Mouse (Mus musculus): ENCODE data around the gene 1700034J05Rik. TPM values are rescaled to one million over a fixed set of nuclear protein-coding genes. Genes with fewer than 3 reads are reported as not detected.

Gene 1700034J05Rik
- polyA plus RNA-seq, 1 experiment, result not detected

DNA sequence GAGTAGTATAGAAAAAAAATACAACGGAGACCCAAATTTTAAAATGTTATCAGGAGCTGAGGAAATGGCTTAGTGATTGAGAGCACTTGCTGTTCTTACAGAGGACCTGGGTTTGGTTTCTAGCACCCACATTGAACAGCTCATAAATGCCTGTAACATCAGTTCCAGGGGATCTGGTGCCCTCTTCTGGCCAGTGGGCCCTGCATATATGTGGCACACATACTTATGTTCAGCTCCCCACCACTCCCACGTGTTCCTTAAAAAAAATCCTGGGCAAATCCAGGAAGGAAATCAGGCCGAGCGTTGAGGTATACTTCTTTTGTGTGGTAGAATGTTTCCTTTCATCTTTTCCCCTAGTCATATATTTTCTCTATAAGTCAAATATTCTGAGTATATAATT lies 52.3 kb downstream of the 1700034J05Rik start:
- no peak overlapping the region for H3K27ac ChIP-seq (ENCODE audit: insufficient read depth, low read length)
- H3K4me3 ChIP-seq (ENCODE audit: insufficient read depth, low read length), result no peak overlapping the region
- TF ChIP-seq CTCF (IDR thresholded peaks at IDR 0.05; ENCODE audit: borderline replicate concordance, insufficient read depth, low read length) (no peak), POLR2A (IDR thresholded peaks at IDR 0.05; ENCODE audit: low read depth, low read length) (no peak)
- H3K4me1 ChIP-seq (ENCODE audit: control insufficient read depth, insufficient read depth, low read length), result peaks cover 17% of the 10 kb centered on the region

Other genes starting within 250 kb of the 1700034J05Rik start
- gene Stk38l, start 229.4 kb downstream of the 1700034J05Rik start, polyA plus RNA-seq (2011; ENCODE audit: insufficient read length, low read depth, missing spikeins), result 24.3 and 25.7 TPM in 2 replicates
- 13.7 and 14.5 TPM in 2 replicates for gene Arntl2, start 158.4 kb downstream of the 1700034J05Rik start, polyA plus RNA-seq (2011; ENCODE audit: insufficient read length, low read depth, missing spikeins)
- gene Smco2, start 104.3 kb downstream of the 1700034J05Rik start, polyA plus RNA-seq (2011; ENCODE audit: insufficient read length, low read depth, missing spikeins), result not detected in 2 replicates
- 196 and 246 TPM in 2 replicates for gene Ppfibp1, start 65.9 kb downstream of the 1700034J05Rik start, polyA plus RNA-seq (2011; ENCODE audit: insufficient read length, low read depth, missing spikeins)
- gene Rep15, start 78.2 kb upstream of the 1700034J05Rik start, polyA plus RNA-seq (2011; ENCODE audit: insufficient read length, low read depth, missing spikeins), result 1.5 and 2.1 TPM in 2 replicates
- 37.2 and 40.3 TPM in 2 replicates for gene Mrps35, start 88.3 kb upstream of the 1700034J05Rik start, polyA plus RNA-seq (2011; ENCODE audit: insufficient read length, low read depth, missing spikeins)
- gene Mansc4, start 132.6 kb upstream of the 1700034J05Rik start, polyA plus RNA-seq (2011; ENCODE audit: insufficient read length, low read depth, missing spikeins), result not detected in 2 replicates
- gene Klhl42, start 137.0 kb upstream of the 1700034J05Rik start, polyA plus RNA-seq (2011; ENCODE audit: insufficient read length, low read depth, missing spikeins), result 16.3 and 17.8 TPM in 2 replicates